Mouse (Mus musculus): ENCODE measurements around the gene Ctsd. TPM values are rescaled to one million over a fixed set of nuclear protein-coding genes. Genes with fewer than 3 reads are reported as not detected.
"Not testable (repeated sequence)": the region's sequence is repeated elsewhere in the genome, so short reads cannot be mapped to it uniquely, and the experiment has no call there.

Gene Ctsd
- polyA plus RNA-seq, 1 experiment: 461 TPM

DNA sequence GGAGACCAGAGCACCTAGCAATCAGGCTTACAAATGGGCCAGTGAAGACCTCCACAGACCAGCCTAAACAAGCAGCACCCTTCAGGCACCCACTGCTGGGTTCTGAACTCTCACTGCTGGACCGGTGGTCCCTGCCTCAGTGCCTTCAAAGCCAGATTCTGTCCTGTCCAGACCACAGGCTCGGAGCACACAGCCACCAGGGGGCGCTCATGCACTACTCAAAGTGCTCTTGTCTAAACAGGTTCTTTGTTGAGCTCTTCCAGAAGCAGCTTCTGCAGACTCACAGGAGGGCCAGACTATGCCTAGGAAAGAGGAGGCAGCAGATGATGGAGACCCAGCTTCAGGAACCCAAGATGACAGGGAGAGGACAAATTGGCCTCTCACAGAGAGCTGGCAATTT, 53.6 kb downstream of the Ctsd start:
- no peak overlapping the region for H3K27ac ChIP-seq (ENCODE audit: insufficient read depth, low read length)
- H3K36me3 ChIP-seq (ENCODE audit: control insufficient read depth, insufficient read depth, low read length): no peaks in the 10 kb centered on the region
- no peaks in the 10 kb centered on the region for H3K4me1 ChIP-seq (ENCODE audit: control insufficient read depth, insufficient read depth, insufficient read length)
- peak; percentile 54 to 80 for DNase-seq (ENCODE audit: low read depth in 1 of 2, low spot score in 2 of 2)
- H3K27me3 ChIP-seq (ENCODE audit: control insufficient read depth, insufficient read depth, low read length): no peaks in the 10 kb centered on the region
- H3K4me3 ChIP-seq (ENCODE audit: extremely low read depth, insufficient read depth, insufficient read length): no peak overlapping the region
- WGBS: 6% methylated on average over 3 of the region's 3 CpGs
- TF ChIP-seq CTCF (IDR thresholded peaks at IDR 0.05; ENCODE audit: extremely low read depth, insufficient read depth, insufficient read length, insufficient replicate concordance) (peak; percentile 96), POLR2A (IDR thresholded peaks at IDR 0.05; ENCODE audit: low read depth, low read length) (no peak)

DNA sequence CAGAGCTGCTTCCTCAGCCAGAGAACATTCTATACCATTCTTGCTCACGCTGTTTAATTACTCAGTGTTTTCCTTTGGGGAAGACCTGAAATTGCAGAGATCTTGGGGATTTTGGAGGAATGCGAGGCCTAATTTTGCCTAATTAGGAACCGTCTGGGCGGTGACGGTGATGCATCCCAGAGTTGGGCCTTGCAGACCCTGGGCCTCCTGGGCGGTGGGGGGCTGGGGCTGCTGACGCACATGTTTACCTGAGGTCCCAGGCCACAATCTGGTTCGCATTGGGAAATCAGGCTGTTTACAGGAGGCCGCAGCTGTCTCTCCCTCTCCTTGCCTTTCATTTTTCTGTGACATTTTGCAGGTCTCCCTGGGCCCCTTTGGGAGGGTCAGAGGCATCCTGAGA, 55.1 kb downstream of the Ctsd start:
- H3K4me1 ChIP-seq (ENCODE audit: control insufficient read depth, insufficient read depth, insufficient read length); H3K36me3 ChIP-seq (ENCODE audit: control insufficient read depth, insufficient read depth, low read length): not testable (repeated sequence)
- WGBS: 86% methylated on average over 6 of the region's 9 CpGs

DNA sequence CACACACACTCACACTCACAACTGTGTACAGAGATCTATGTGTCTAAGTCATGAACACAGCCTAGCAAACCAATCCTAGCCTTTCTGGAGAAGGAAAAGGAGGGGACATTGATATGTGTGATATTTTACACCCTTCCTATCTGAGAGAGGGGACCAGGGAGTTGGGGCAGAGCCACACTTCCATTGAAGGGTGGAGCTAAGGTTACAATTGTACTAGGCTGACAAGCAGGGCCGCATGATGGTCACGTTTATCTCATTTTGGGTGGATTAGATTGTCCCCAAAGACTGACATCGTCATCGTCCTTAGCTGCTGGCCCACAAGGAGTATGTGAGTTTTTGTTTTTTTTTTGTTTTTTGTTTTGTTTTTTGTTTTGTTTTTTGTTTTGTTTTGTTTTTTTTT, 56.6 kb downstream of the Ctsd start:
- H3K4me1 ChIP-seq (ENCODE audit: control insufficient read depth, insufficient read depth, insufficient read length): no peaks in the 10 kb centered on the region

More for the DNA sequence above, 55.1 kb downstream of the Ctsd start:
- not testable (repeated sequence) for DNase-seq (ENCODE audit: low read depth in 1 of 2, low spot score in 2 of 2); H3K4me3 ChIP-seq (ENCODE audit: extremely low read depth, insufficient read depth, insufficient read length); H3K27ac ChIP-seq (ENCODE audit: insufficient read depth, low read length); H3K27me3 ChIP-seq (ENCODE audit: control insufficient read depth, insufficient read depth, low read length)

DNA sequence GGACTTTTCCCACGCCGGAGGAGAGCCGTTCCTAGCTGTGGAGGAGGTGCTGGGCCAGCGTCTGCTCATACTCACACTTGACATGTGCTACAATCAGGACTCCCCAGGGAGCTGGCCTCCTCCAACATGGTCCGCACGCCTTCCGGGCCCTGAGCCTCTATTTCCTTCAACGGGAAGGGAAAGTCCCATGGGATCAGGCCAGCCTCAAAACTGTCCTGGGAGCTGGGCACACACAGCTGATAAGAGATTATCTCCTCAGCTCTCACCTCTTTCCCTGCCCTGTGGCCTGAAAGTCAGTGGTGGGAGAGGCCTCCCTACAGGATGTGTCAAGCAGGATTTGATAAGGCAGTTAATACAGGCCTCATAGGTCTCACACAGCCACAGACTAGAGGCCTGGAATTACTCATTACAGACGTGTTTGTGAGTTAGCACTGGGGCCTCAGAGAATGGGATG, 57.5 kb downstream of the Ctsd start:
- TF ChIP-seq POLR2A (IDR thresholded peaks at IDR 0.05; ENCODE audit: low read depth, low read length) (no peak), CTCF (IDR thresholded peaks at IDR 0.05; ENCODE audit: extremely low read depth, insufficient read depth, insufficient read length, insufficient replicate concordance) (no peak)
- 82% methylated on average over 9 of the region's 9 CpGs for WGBS
- Histone ChIP-seq H3K36me3 (ENCODE audit: control insufficient read depth, insufficient read depth, low read length) (no peaks in the 10 kb centered on the region), H3K27me3 (ENCODE audit: control insufficient read depth, insufficient read depth, low read length) (no peaks in the 10 kb centered on the region), H3K27ac (ENCODE audit: insufficient read depth, low read length) (no peak overlapping the region), H3K4me1 (ENCODE audit: control insufficient read depth, insufficient read depth, insufficient read length) (no peaks in the 10 kb centered on the region), H3K4me3 (ENCODE audit: extremely low read depth, insufficient read depth, insufficient read length) (no peak overlapping the region)
- DNase-seq (ENCODE audit: low read depth in 1 of 2, low spot score in 2 of 2): no peak

More for the DNA sequence above, 56.6 kb downstream of the Ctsd start:
- TF ChIP-seq CTCF (IDR thresholded peaks at IDR 0.05; ENCODE audit: extremely low read depth, insufficient read depth, insufficient read length, insufficient replicate concordance): no peak
- no peak for TF ChIP-seq POLR2A (IDR thresholded peaks at IDR 0.05; ENCODE audit: low read depth, low read length)
- 85% methylated on average over 4 of the region's 4 CpGs for WGBS
- H3K27me3 ChIP-seq (ENCODE audit: control insufficient read depth, insufficient read depth, low read length): no peaks in the 10 kb centered on the region
- no peak overlapping the region for H3K4me3 ChIP-seq (ENCODE audit: extremely low read depth, insufficient read depth, insufficient read length)
- H3K27ac ChIP-seq (ENCODE audit: insufficient read depth, low read length): no peak overlapping the region
- H3K36me3 ChIP-seq (ENCODE audit: control insufficient read depth, insufficient read depth, low read length): no peaks in the 10 kb centered on the region
- DNase-seq (ENCODE audit: low read depth in 1 of 2, low spot score in 2 of 2): no peak

DNA sequence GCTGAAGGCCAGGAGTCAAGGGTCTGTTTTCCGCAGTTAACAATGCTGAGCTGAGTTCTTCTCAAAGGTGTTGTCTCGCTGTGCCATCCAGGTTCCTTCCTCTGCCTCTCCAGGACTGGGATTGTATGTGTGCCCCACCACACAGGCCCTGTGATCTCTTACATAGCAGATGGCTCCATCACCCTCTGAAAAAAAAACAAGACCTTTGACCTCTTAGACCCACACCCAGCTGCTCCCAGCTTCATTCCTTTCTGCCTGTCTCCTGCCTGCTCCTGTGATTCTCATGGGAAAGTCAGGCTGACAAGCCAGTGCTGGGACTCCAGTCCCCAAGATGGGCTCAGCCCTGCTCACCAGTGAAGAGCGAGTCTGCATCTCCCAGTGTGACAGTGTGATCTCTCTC, 59.3 kb downstream of the Ctsd start:
- DNase-seq (ENCODE audit: low read depth in 1 of 2, low spot score in 2 of 2): no peak
- no peaks in the 10 kb centered on the region for H3K36me3 ChIP-seq (ENCODE audit: control insufficient read depth, insufficient read depth, low read length)
- no peak overlapping the region for H3K27ac ChIP-seq (ENCODE audit: insufficient read depth, low read length)
- no peaks in the 10 kb centered on the region for H3K27me3 ChIP-seq (ENCODE audit: control insufficient read depth, insufficient read depth, low read length)
- H3K4me1 ChIP-seq (ENCODE audit: control insufficient read depth, insufficient read depth, insufficient read length): no peaks in the 10 kb centered on the region
- 78% methylated on average over 3 of the region's 3 CpGs for WGBS
- H3K4me3 ChIP-seq (ENCODE audit: extremely low read depth, insufficient read depth, insufficient read length): no peak overlapping the region
- TF ChIP-seq POLR2A (IDR thresholded peaks at IDR 0.05; ENCODE audit: low read depth, low read length) (no peak), CTCF (IDR thresholded peaks at IDR 0.05; ENCODE audit: extremely low read depth, insufficient read depth, insufficient read length, insufficient replicate concordance) (no peak)

DNA sequence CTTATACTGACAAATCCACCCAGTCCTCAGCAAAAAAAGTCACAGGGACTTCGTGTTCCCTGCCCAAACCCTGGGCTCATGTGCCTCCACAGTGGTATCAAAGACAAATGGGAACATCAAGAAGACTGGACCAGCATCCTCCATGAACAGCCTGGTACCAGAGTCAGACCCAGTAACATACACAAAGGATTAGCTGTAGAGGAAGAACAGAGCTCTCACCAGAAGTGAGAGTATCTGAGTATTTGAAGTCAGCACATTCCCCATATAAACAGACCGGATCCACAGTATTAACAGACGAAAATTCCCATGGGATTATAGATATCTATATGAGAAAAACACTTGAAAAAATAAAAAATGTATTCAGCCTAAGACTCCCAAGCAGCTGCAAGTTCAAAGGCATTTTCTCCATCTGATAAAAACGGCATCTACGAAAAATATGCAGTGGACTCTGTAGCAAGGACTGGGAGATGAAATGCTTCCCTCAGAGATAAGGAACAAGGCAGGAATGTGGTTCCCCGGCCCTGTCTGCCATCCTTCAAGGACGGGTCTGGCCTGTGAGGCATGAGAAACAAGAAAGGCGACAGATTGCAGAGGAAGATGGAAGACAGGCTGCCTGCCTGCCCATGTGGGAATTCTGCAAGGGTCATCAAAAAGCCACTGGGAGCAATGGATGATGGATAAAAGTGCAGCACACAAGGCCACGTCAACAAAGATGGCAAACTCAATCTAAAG, 61.0 kb downstream of the Ctsd start:
- DNase-seq (ENCODE audit: low read depth in 1 of 2, low spot score in 2 of 2): no peak
- 77% methylated on average over 9 of the region's 9 CpGs for WGBS
- no peaks in the 10 kb centered on the region for H3K36me3 ChIP-seq (ENCODE audit: control insufficient read depth, insufficient read depth, low read length)
- no peak for TF ChIP-seq POLR2A (IDR thresholded peaks at IDR 0.05; ENCODE audit: low read depth, low read length)
- no peak for TF ChIP-seq CTCF (IDR thresholded peaks at IDR 0.05; ENCODE audit: extremely low read depth, insufficient read depth, insufficient read length, insufficient replicate concordance)
- no peaks in the 10 kb centered on the region for H3K4me1 ChIP-seq (ENCODE audit: control insufficient read depth, insufficient read depth, insufficient read length)
- no peaks in the 10 kb centered on the region for H3K27me3 ChIP-seq (ENCODE audit: control insufficient read depth, insufficient read depth, low read length)
- no peak overlapping the region for H3K27ac ChIP-seq (ENCODE audit: insufficient read depth, low read length)
- H3K4me3 ChIP-seq (ENCODE audit: extremely low read depth, insufficient read depth, insufficient read length): no peak overlapping the region

Other genes with a start within 250 kb of the Ctsd start
- not detected in 2 replicates for gene Gm45337, start 243.4 kb downstream of the Ctsd start, polyA plus RNA-seq (2012; rRNA removed)
- not detected in 2 replicates for gene Gm29735, start 230.9 kb downstream of the Ctsd start, polyA plus RNA-seq (2012; rRNA removed)
- gene Gm4553, start 222.3 kb downstream of the Ctsd start, polyA plus RNA-seq (2012; rRNA removed): not detected in 2 replicates
- gene Krtap5-2, start 212.0 kb downstream of the Ctsd start, polyA plus RNA-seq (2012; rRNA removed): not detected in 2 replicates
- gene Gm10153, start 197.6 kb downstream of the Ctsd start, polyA plus RNA-seq (2012; rRNA removed): not detected in 2 replicates
- gene Krtap5-3, start 186.7 kb downstream of the Ctsd start, polyA plus RNA-seq (2012; rRNA removed): not detected in 2 replicates
- not detected in 2 replicates for gene Gm7579, start 176.2 kb downstream of the Ctsd start, polyA plus RNA-seq (2012; rRNA removed)
- not detected in 2 replicates for gene Krtap5-5, start 158.1 kb downstream of the Ctsd start, polyA plus RNA-seq (2012; rRNA removed)
- not detected in 2 replicates for gene Gm40460, start 147.0 kb downstream of the Ctsd start, polyA plus RNA-seq (2012; rRNA removed)
- not detected in 2 replicates for gene Gm2431, start 129.7 kb downstream of the Ctsd start, polyA plus RNA-seq (2012; rRNA removed)
- gene Gm4559, start 113.7 kb downstream of the Ctsd start, polyA plus RNA-seq (2012; rRNA removed): not detected in 2 replicates
- gene Krtap5-1, start 90.9 kb downstream of the Ctsd start, polyA plus RNA-seq (2012; rRNA removed): not detected in 2 replicates
- not detected in 2 replicates for gene Krtap5-4, start 84.5 kb downstream of the Ctsd start, polyA plus RNA-seq (2012; rRNA removed)
- 14.7 and 20.2 TPM in 2 replicates for gene Ifitm10, start 14.3 kb downstream of the Ctsd start, polyA plus RNA-seq (2012; rRNA removed)
- 0.21 TPM in 1 of 2 replicates, not detected in the other for gene Gm49369, start 5.4 kb downstream of the Ctsd start, polyA plus RNA-seq (2012; rRNA removed)
- gene Syt8, start 46.8 kb upstream of the Ctsd start, polyA plus RNA-seq (2012; rRNA removed): 0.94 and 1.1 TPM in 2 replicates
- gene Tnni2, start 53.8 kb upstream of the Ctsd start, polyA plus RNA-seq (2012; rRNA removed): 3.0 and 3.9 TPM in 2 replicates
- 368 and 410 TPM in 2 replicates for gene Lsp1, start 72.8 kb upstream of the Ctsd start, polyA plus RNA-seq (2012; rRNA removed)
- gene Tnnt3, start 110.8 kb upstream of the Ctsd start, polyA plus RNA-seq (2012; rRNA removed): 1.6 and 1.8 TPM in 2 replicates
- gene Mrpl23, start 144.6 kb upstream of the Ctsd start, polyA plus RNA-seq (2012; rRNA removed): 8.1 and 8.4 TPM in 2 replicates